Mouse (Mus musculus): ENCODE data around the gene Akap2.

- TF ChIP-seq CTCF (IDR thresholded peaks at IDR 0.05; ENCODE audit: insufficient read depth, low read depth, low read length), result no peak
- no peak for TF ChIP-seq POLR2A (IDR thresholded peaks at IDR 0.05; ENCODE audit: insufficient read depth, low read depth, low read length)
These were observed 81.0 kb downstream of the Akap2 start for GRCm38 (mm10) chr4:57798286-57799018.
